17 mouse cellular contexts compared by ENCODE assay signal in genomic region chr3:122242876-122243275, GRCm38 (mm10). TPM values are rescaled to one million over a fixed set of nuclear protein-coding genes. Genes with fewer than 3 reads are reported as not detected.
DNase-seq lines count a peak whose midpoint lies in the region; ATAC-seq and TF ChIP-seq lines count a peak whose summit lies in the region.
"Had no signal": no experiment of that assay in that cellular context is flagged by ENCODE, and none has a peak within 500 bp of the region (broad histone marks: within the 10 kb centered on the region; RNA-seq: fewer than 3 reads in every experiment).

No protein-coding gene starts in this region.

- no peak for TF ChIP-seq RAD21 in MEL (IDR thresholded peaks at IDR 0.05; ENCODE audit: low read depth, low read length)

- TF ChIP-seq CTCF in kidney, adult 2 months (conservative IDR thresholded peaks at IDR 0.05; ENCODE audit: insufficient read depth, insufficient read length, low read depth, low read length) = no peak
- TF ChIP-seq CTCF in MEL (IDR thresholded peaks at IDR 0.05 in 2 of 3, conservative IDR thresholded peaks at IDR 0.05 in 1 of 3; ENCODE audit: control insufficient read depth in 1 of 3, insufficient read depth in 1 of 3, low read depth in 2 of 3, low read length in 3 of 3, poor library complexity in 1 of 3, severe bottlenecking in 1 of 3) = peak in 1 of 3 experiments; percentile 3; a peak in 1 of 6 replicates

- peak overlapping the region; percentile 52 for H3K27ac ChIP-seq in kidney, adult 2 months (ENCODE audit: insufficient read depth, low read depth, low read length)
- H3K27ac ChIP-seq in MEL (ENCODE audit: control insufficient read depth, low read depth, low read length) = peak overlapping the region; percentile 66
- H3K27ac ChIP-seq in midbrain, embryonic 11.5 days (ENCODE audit: low read depth, low read length) = no peak overlapping the region
- H3K27ac ChIP-seq in embryonic facial prominence, embryonic 10.5 days (replicated peaks) = no peak overlapping the region
- H3K27ac ChIP-seq: embryonic facial prominence, embryonic 13.5 days; limb, embryonic 13.5 days; neural tube, embryonic 15.5 days had no signal

- peak; percentile 40 for ATAC-seq in megakaryocyte progenitor cell, adult 5-6 weeks (replicated peaks; ENCODE audit: poor library complexity)
- no peak for ATAC-seq in midbrain, embryonic 11.5 days (ENCODE audit: low FRiP score)
- ATAC-seq: inflammation-experienced regulatory T-cells, adult 6 months had no signal

- H3K4me3 ChIP-seq in kidney, adult 2 months (ENCODE audit: insufficient read depth, low read depth, low read length) = no peak overlapping the region
- H3K4me3 ChIP-seq in MEL (ENCODE audit: control insufficient read depth in 1 of 2, insufficient read depth in 1 of 2, low read depth in 2 of 2, low read length in 2 of 2) = peak overlapping the region; percentile 27 to 35
- peak overlapping the region; percentile 37 for H3K4me3 ChIP-seq in erythroblast, embryonic 14.5 days (replicated peaks)
- H3K4me3 ChIP-seq in midbrain, embryonic 11.5 days (ENCODE audit: low read depth, low read length) = no peak overlapping the region
- no peak overlapping the region for H3K4me3 ChIP-seq in embryonic facial prominence, embryonic 10.5 days
- H3K4me3 ChIP-seq: embryonic facial prominence, embryonic 13.5 days; limb, embryonic 13.5 days; neural tube, embryonic 15.5 days had no signal

- no peak overlapping the region for H3K4me2 ChIP-seq in midbrain, embryonic 11.5 days
- H3K4me2 ChIP-seq: embryonic facial prominence, embryonic 13.5 days; limb, embryonic 13.5 days; neural tube, embryonic 15.5 days had no signal

- peak; percentile 34 for DNase-seq in kidney, adult 2 months
- DNase-seq in kidney, adult 8-10 months = no peak
- peak; percentile 76 for DNase-seq in MEL (ENCODE audit: low read depth, low spot score)
- no peak for DNase-seq in midbrain, embryonic 11.5 days (ENCODE audit: low spot score, missing footprints)
- no peak for DNase-seq in embryonic facial prominence, embryonic 10.5 days (ENCODE audit: low spot score)
- DNase-seq: cerebellum, adult 9-10 months; gastrocnemius, postnatal 25 days; heart, postnatal 10 days; kidney, postnatal 14 days; right cerebral cortex, adult 18-20 months; thymus, adult 2 months had no signal

- no peaks in the 10 kb centered on the region for H3K27me3 ChIP-seq in kidney, adult 2 months (replicated peaks; ENCODE audit: control insufficient read depth, insufficient read depth, low read length)
- H3K27me3 ChIP-seq in MEL (ENCODE audit: control insufficient read depth in 1 of 2, insufficient read depth in 2 of 2, low read length in 2 of 2) = no peaks in the 10 kb centered on the region
- H3K27me3 ChIP-seq in erythroblast, embryonic 14.5 days (ENCODE audit: control insufficient read depth) = no peaks in the 10 kb centered on the region; the same call in 1 of the 2 replicates
- H3K27me3 ChIP-seq in midbrain, embryonic 11.5 days (ENCODE audit: control insufficient read depth, insufficient read depth, low read length) = no peaks in the 10 kb centered on the region
- no peaks in the 10 kb centered on the region for H3K27me3 ChIP-seq in embryonic facial prominence, embryonic 10.5 days (replicated peaks; ENCODE audit: low read depth, poor library complexity, severe bottlenecking)
- H3K27me3 ChIP-seq: embryonic facial prominence, embryonic 13.5 days; limb, embryonic 13.5 days; neural tube, embryonic 15.5 days had no signal

- TF ChIP-seq POLR2A in kidney, adult 2 months (IDR thresholded peaks at IDR 0.05; ENCODE audit: low read depth, low read length) = no peak
- TF ChIP-seq POLR2A in MEL (IDR thresholded peaks at IDR 0.05; ENCODE audit: control insufficient read depth in 1 of 2, insufficient read depth in 1 of 2, low read depth in 1 of 2, low read length in 2 of 2, poor library complexity in 1 of 2) = no peak

- H3K79me2 ChIP-seq in MEL (ENCODE audit: control insufficient read depth, insufficient read depth, low read length, poor library complexity) = peaks cover 22% of the 10 kb centered on the region

- peak overlapping the region; percentile 43 for H3K9ac ChIP-seq in MEL (ENCODE audit: control insufficient read depth, low read depth, low read length, poor library complexity, severe bottlenecking)
- H3K9ac ChIP-seq in midbrain, embryonic 11.5 days (ENCODE audit: low read length) = no peak overlapping the region
- H3K9ac ChIP-seq: embryonic facial prominence, embryonic 13.5 days; limb, embryonic 13.5 days; neural tube, embryonic 15.5 days had no signal

- 63% methylated on average over 6 of the region's 6 CpGs for WGBS in kidney, adult 2 months
- 53% methylated on average over 6 of the region's 6 CpGs for WGBS in midbrain, embryonic 11.5 days
- 43% methylated on average over 6 of the region's 6 CpGs for WGBS in embryonic facial prominence, embryonic 10.5 days

- peak in 1 of 2 experiments; percentile 35; a peak in 1 of 4 replicates for TF ChIP-seq EP300 in MEL (IDR thresholded peaks at IDR 0.05; ENCODE audit: low read depth in 1 of 2, low read length in 2 of 2)

- no peaks in the 10 kb centered on the region for H3K36me3 ChIP-seq in kidney, adult 2 months (ENCODE audit: control insufficient read depth, insufficient read depth, low read length)
- peaks cover 0 to 15% of the 10 kb centered on the region in 2 experiments; a peak in 2 of 4 replicates for H3K36me3 ChIP-seq in MEL (ENCODE audit: control insufficient read depth in 1 of 2, insufficient read depth in 2 of 2, low read length in 2 of 2)
- peaks cover 17% of the 10 kb centered on the region for H3K36me3 ChIP-seq in erythroblast, embryonic 14.5 days (ENCODE audit: control insufficient read depth)
- no peaks in the 10 kb centered on the region for H3K36me3 ChIP-seq in midbrain, embryonic 11.5 days (ENCODE audit: control insufficient read depth, insufficient read depth, low read length)
- no peaks in the 10 kb centered on the region for H3K36me3 ChIP-seq in embryonic facial prominence, embryonic 10.5 days (replicated peaks)
- H3K36me3 ChIP-seq: embryonic facial prominence, embryonic 13.5 days; limb, embryonic 13.5 days; neural tube, embryonic 15.5 days had no signal

- peaks cover 13% of the 10 kb centered on the region for H3K4me1 ChIP-seq in kidney, adult 2 months (ENCODE audit: control insufficient read depth, insufficient read depth, low read length)
- peaks cover 4 to 8% of the 10 kb centered on the region in 2 experiments for H3K4me1 ChIP-seq in MEL (ENCODE audit: control insufficient read depth in 1 of 2, insufficient read depth in 2 of 2, low read length in 2 of 2)
- H3K4me1 ChIP-seq in erythroblast, embryonic 14.5 days (ENCODE audit: control insufficient read depth) = peaks cover 32% of the 10 kb centered on the region
- peaks cover 7% of the 10 kb centered on the region for H3K4me1 ChIP-seq in midbrain, embryonic 11.5 days (ENCODE audit: control insufficient read depth, insufficient read depth, low read length)
- H3K4me1 ChIP-seq in embryonic facial prominence, embryonic 10.5 days = peaks cover 29% of the 10 kb centered on the region

- no peaks in the 10 kb centered on the region for H3K9me3 ChIP-seq in MEL (replicated peaks; ENCODE audit: insufficient read depth, low read length)
- no peaks in the 10 kb centered on the region for H3K9me3 ChIP-seq in erythroblast, embryonic 14.5 days (ENCODE audit: control insufficient read depth, low read length)
- H3K9me3 ChIP-seq in midbrain, embryonic 11.5 days (ENCODE audit: control insufficient read depth, low read length) = no peaks in the 10 kb centered on the region
- no peaks in the 10 kb centered on the region for H3K9me3 ChIP-seq in embryonic facial prominence, embryonic 10.5 days
- H3K9me3 ChIP-seq: embryonic facial prominence, embryonic 13.5 days; limb, embryonic 13.5 days; neural tube, embryonic 15.5 days had no signal

TF ChIP-seq in MEL, 35 proteins besides CTCF, POLR2A, EP300 and RAD21 (continues in another document):
- TF ChIP-seq ELF1 (IDR thresholded peaks at IDR 0.05; ENCODE audit: low read depth, low read length) = no peak
- TF ChIP-seq ZC3H11A (IDR thresholded peaks at IDR 0.05; ENCODE audit: low read depth, low read length) = no peak
- TF ChIP-seq TCF12 (IDR thresholded peaks at IDR 0.05; ENCODE audit: low read depth, low read length) = peak; percentile 19; the same call in 1 of the 2 replicates
- TF ChIP-seq SIN3A (IDR thresholded peaks at IDR 0.05; ENCODE audit: low read length) = no peak; the same call in 1 of the 2 replicates

RNA-seq across cellular contexts. Expression of gene Gclm, which starts 2.5 kb away (rescaled TPM):
- polyA plus RNA-seq in kidney, adult 2 months (2012; rRNA removed) = 227 and 313 TPM in 2 replicates
- total RNA-seq in MEL (2012; rRNA removed) = 121 and 123 TPM in 2 replicates
- 100 to 1,000 TPM; 174 to 334 TPM for polyA plus RNA-seq in MEL (2012; ENCODE audit: insufficient read depth in 1 of 2, insufficient read length in 2 of 2, low read depth in 1 of 2, low replicate concordance in 2 of 2, missing spikeins in 1 of 2)
- polyA plus RNA-seq in erythroblast, embryonic 14.5 days (2012) = 124 and 137 TPM in 2 replicates
- 171 and 190 TPM in 2 replicates for total RNA-seq in megakaryocyte progenitor cell, adult 5-6 weeks (2015)
- 37.9 and 44.2 TPM in 2 replicates for total RNA-seq in megakaryocyte progenitor cell, adult 5-6 weeks (2017)
- 56.7 and 61.0 TPM in 2 replicates for polyA plus RNA-seq in midbrain, embryonic 11.5 days (2014; fragmentation: Nextera tagmentation; extraction: Ambion mirVana)
- polyA plus RNA-seq in embryonic facial prominence, embryonic 10.5 days (2016; fragmentation: Nextera tagmentation; extraction: Ambion mirVana) = 36.9 and 39.9 TPM in 2 replicates

RNA-seq across cellular contexts. Expression of gene Dnttip2, which starts 31.3 kb away (rescaled TPM):
- polyA plus RNA-seq in kidney, adult 2 months (2012; rRNA removed) = 6.6 and 7.9 TPM in 2 replicates
- total RNA-seq in MEL (2012; rRNA removed) = 70.6 and 84.4 TPM in 2 replicates
- 10 to 100 TPM in 1 of 2 experiments, not detected in 1; 90.5 TPM for polyA plus RNA-seq in MEL (2012; ENCODE audit: insufficient read depth in 1 of 2, insufficient read length in 2 of 2, low read depth in 1 of 2, low replicate concordance in 2 of 2, missing spikeins in 1 of 2)
- 0.62 and 0.87 TPM in 2 replicates for polyA plus RNA-seq in erythroblast, embryonic 14.5 days (2012)
- 148 and 164 TPM in 2 replicates for total RNA-seq in megakaryocyte progenitor cell, adult 5-6 weeks (2015)
- 121 and 132 TPM in 2 replicates for total RNA-seq in megakaryocyte progenitor cell, adult 5-6 weeks (2017)
- 96.8 and 104 TPM in 2 replicates for polyA plus RNA-seq in midbrain, embryonic 11.5 days (2014; fragmentation: Nextera tagmentation; extraction: Ambion mirVana)
- polyA plus RNA-seq in embryonic facial prominence, embryonic 10.5 days (2016; fragmentation: Nextera tagmentation; extraction: Ambion mirVana) = 97.3 and 100 TPM in 2 replicates

RNA-seq across cellular contexts. Expression of gene Bcar3, which starts 51.1 kb away (rescaled TPM):
- 41.3 and 45.1 TPM in 2 replicates for polyA plus RNA-seq in kidney, adult 2 months (2012; rRNA removed)
- total RNA-seq in MEL (2012; rRNA removed) = not detected in 2 replicates
- not detected for polyA plus RNA-seq in MEL (2012; ENCODE audit: insufficient read depth in 1 of 2, insufficient read length in 2 of 2, low read depth in 1 of 2, low replicate concordance in 2 of 2, missing spikeins in 1 of 2)
- 0.04 TPM in 1 of 2 replicates, not detected in the other for polyA plus RNA-seq in erythroblast, embryonic 14.5 days (2012)
- total RNA-seq in megakaryocyte progenitor cell, adult 5-6 weeks (2015) = 1.0 and 1.6 TPM in 2 replicates
- total RNA-seq in megakaryocyte progenitor cell, adult 5-6 weeks (2017) = 1.6 and 5.0 TPM in 2 replicates
- polyA plus RNA-seq in midbrain, embryonic 11.5 days (2014; fragmentation: Nextera tagmentation; extraction: Ambion mirVana) = 16.6 and 16.7 TPM in 2 replicates
- 9.3 and 10.1 TPM in 2 replicates for polyA plus RNA-seq in embryonic facial prominence, embryonic 10.5 days (2016; fragmentation: Nextera tagmentation; extraction: Ambion mirVana)

Comparison
In these comparisons a context has a peak if more than half of its experiments do, and no peak if none do; other contexts are left out.
1. DNase-seq: peak in kidney, adult 2 months (single experiment) and MEL (single experiment); none in kidney, adult 8-10 months (0 of 2), midbrain, embryonic 11.5 days (single experiment) and embryonic facial prominence, embryonic 10.5 days (single experiment).
2. H3K27ac ChIP-seq: peak in kidney, adult 2 months (single experiment) and MEL (single experiment); none in midbrain, embryonic 11.5 days (single experiment) and embryonic facial prominence, embryonic 10.5 days (single experiment).
3. H3K4me3 ChIP-seq: peak in MEL (2 of 2) and erythroblast, embryonic 14.5 days (single experiment); none in kidney, adult 2 months (single experiment), midbrain, embryonic 11.5 days (single experiment) and embryonic facial prominence, embryonic 10.5 days (single experiment).